Mouse (Mus musculus) Patski (cell line): ENCODE data around the gene Lefty2. TPM values are rescaled to one million over a fixed set of nuclear protein-coding genes. Genes with fewer than 3 reads are reported as not detected.
A peak's percentile ranks its signal among the peaks of the same experiment; 100 is the strongest.

Source experiments
- ATAC-seq: fragments of 100-300 bp; one replicate; pipeline ENCODE4 v1.8.0; 2021
- CTCF ChIA-PET: fragments of 350-600 bp; sonication (Branson Sonifier 250); formaldehyde crosslinking; loops from one replicate; lab custom pipeline; 2022; ENCODE audit warnings: inconsistent platforms; lab: Charles Lee
- POLR2A ChIA-PET: fragments of 350-600 bp; sonication (Branson Sonifier 250); formaldehyde crosslinking; loops from one replicate; lab custom pipeline; 2022; ENCODE audit warnings: antibody characterized with exemption, inconsistent platforms; lab: Charles Lee
- DNase-seq: peaks from one replicate; pipeline ENCODE4 v3.0.0-alpha.2; 2011; ENCODE audit warnings: low read depth, low spot score
- H3K27me3 ChIP-seq: fragments of 371-371 bp; one replicate; pipeline ENCODE4 v1.5.1; 2021
- CTCF ChIP-seq: fragments of 100-300 bp; IDR thresholded peaks from one replicate; pipeline ENCODE4 v1.5.1; 2021
- in situ Hi-C: fragments of 300-500 bp; cut with MboI; formaldehyde crosslinking; loops from 3 replicates; pipeline ENCODE4 v1.11.1; 2018; ENCODE audit warnings: low pct_unique_long_range_greater_than_20kb, mixed read lengths
- polyA plus RNA-seq: library from polyadenylated mRNA; unstranded; gene quantifications from one replicate; pipeline ENCODE4 v1.2.3, GENCODE M21; 2021

The Lefty2 gene
- 0.04 TPM for polyA plus RNA-seq

- no peak for DNase-seq
- no peak for TF ChIP-seq CTCF
- in situ Hi-C loops = no loop called here
- H3K27me3 ChIP-seq = peaks cover 9% of the 10 kb centered on the region
- CTCF ChIA-PET = no interaction called here
- no peak for ATAC-seq
- POLR2A ChIA-PET = no interaction called here
These were observed at the start of gene Lefty2 for GRCm38 (mm10) chr1:180892808-180893207. TSS of gene Lefty2 (plus strand) at chr1:180893108.

- POLR2A ChIA-PET = interaction anchor here (1.0 kb wide), 1 partner anchor 106 kb away, joined by 3 read pairs; no protein-coding TSS in a partner anchor
- H3K27me3 ChIP-seq = no peaks in the 10 kb centered on the region
- DNase-seq (no peak), ATAC-seq (no peak)
- CTCF ChIA-PET = no interaction called here
- in situ Hi-C loops = no loop called here
- no peak for TF ChIP-seq CTCF
These were observed 44.8 kb upstream of the Lefty2 start for GRCm38 (mm10) chr1:180848114-180848510.

DNA sequence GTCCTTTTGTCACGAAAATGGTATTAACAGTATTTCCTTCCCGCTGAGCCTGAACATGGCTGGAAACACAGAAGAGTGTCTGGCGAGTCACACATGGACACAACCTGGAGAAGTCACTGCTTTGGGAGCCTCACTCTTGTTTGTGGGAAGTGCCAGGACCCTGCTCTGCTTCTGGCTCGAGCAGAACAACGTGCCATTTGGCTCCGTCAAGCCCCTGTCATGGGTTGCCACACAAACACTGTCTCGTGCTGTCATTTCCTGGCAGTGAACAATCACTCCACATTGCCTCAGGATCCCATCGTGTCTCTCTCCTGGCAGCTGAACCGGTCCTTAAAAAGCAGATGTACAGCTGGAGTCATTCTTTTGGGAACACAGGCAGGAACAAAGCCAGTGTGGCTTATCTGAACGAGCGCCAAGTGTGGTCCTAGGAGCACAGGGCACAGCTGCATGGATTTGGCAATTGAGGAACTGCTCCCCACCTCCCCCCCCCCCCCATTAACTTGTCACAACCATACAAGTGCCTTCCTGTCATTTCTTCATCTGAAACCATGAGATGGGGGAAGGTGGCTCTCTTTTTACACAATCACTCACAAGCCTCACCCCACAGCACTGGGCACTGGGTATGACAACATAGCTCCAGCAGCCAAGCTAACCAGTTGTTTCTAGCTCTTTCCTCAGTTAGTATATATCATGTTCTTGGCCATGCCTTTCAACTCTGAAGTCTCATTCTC, 44.2 kb upstream of the Lefty2 start:
- H3K27me3 ChIP-seq = no peaks in the 10 kb centered on the region
- POLR2A ChIA-PET = interaction anchor here (0.6 to 4.4 kb wide), 4 partner anchors 9 to 106 kb away, joined by 3 to 20 read pairs (median 3); partner anchors contain the start of gene H3f3a
- in situ Hi-C loops = no loop called here
- CTCF ChIA-PET = interaction anchor here (1.3 to 2.3 kb wide), 2 partner anchors 26 to 34 kb away, joined by 3 to 7 read pairs; no protein-coding TSS in a partner anchor
- TF ChIP-seq CTCF = no peak
- DNase-seq = no peak
- no peak for ATAC-seq

DNA sequence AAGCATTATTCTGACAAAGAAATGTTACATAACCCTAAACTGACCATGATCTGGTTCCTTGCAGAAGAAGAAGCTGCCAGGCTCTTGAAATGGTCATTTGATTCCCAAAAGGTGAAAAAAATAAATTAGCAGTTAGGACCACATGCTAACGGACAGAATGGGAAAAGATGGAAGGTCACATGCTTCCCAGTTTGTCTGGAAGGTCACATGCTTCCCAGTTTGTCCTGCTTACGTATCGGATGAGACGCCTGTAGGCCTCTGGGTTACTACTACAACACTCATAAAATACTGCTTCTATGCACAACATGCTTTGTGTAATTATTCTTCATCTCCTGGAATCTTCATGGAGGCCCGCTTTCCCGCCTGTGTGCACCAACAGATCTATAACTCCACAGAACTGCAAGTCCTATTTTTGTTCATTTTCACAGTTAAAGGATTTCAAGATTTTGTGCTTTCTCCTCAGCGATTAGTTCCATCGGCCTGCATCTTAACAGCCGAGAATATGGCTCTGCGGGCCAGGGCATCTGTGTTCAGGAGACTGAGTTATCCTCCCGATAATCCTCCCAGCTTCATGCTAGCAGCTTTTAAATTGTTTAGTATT, 43.1 kb upstream of the Lefty2 start:
- DNase-seq = no peak
- in situ Hi-C loops = no loop called here
- CTCF ChIA-PET = interaction anchor here (1.3 to 2.3 kb wide), 2 partner anchors 27 to 35 kb away, joined by 3 to 7 read pairs; no protein-coding TSS in a partner anchor
- no peak for ATAC-seq
- no peak for TF ChIP-seq CTCF
- no peaks in the 10 kb centered on the region for H3K27me3 ChIP-seq
- POLR2A ChIA-PET = interaction anchor here (1.1 to 4.4 kb wide), 6 partner anchors 10 to 124 kb away, joined by 3 to 20 read pairs (median 3); partner anchors contain the start of genes Acbd3 and H3f3a

DNA sequence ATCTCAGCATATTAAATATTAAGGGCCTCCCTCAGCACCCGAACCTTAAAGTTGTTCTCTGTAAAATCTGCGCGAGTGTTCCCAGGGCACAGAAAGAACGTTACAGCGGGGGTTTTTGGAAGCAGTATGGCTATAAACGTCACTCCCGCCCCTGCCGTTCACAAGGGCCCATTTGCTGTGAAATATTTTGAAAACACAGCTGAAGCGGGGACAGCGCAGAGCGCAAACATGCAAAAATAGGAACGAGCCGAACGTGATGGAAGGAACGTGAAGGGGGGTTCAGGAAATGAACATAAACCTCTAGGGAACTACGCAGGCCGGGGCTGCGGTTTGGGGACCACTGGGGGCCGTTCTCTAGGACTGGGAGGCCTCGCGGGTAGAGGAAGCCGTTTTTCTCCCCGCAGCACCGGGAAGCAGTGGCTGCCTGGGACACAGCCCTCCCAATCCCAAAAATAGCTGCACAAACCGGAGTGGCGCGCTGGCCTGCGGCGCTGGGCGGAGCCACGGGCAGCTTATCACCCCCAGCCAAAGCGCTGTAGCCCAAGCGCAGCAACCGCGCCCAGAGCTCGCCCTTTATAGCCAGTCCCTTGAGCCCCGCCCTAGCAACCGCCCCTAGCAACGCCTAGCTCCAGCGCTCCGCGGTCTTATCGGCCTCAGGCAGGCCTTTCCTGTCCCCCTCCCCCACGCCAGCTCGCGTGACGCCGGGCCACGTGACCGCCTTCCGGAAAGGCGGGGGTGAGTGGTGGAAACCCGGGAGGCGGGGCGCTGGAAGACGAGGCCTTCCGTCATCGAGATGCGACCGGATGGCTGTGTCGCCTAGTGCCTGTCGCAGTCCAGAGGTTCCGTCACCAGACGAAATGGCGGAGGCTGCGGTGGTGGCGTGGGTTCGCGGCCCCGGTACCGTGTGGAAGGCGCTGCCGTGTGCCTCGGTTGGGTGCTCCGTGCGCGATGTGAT, 42.3 kb upstream of the Lefty2 start, which contains the start of gene Sde2:
TSS of gene Sde2 (plus strand) at position 812 of the 955 bp plus-strand sequence.
- in situ Hi-C loops = no loop called here
- ChIA-PET POLR2A (interaction anchor here (1.1 to 4.4 kb wide), 6 partner anchors 11 to 125 kb away, joined by 3 to 20 read pairs (median 3); partner anchors contain the start of genes Acbd3 and H3f3a), CTCF (interaction anchor here (0.9 to 2.3 kb wide), 2 partner anchors 36 to 73 kb away, joined by 3 to 7 read pairs; no protein-coding TSS in a partner anchor)
- peak; percentile 89 for ATAC-seq
- no peak for TF ChIP-seq CTCF
- DNase-seq = peak; percentile 94
- H3K27me3 ChIP-seq = no peaks in the 10 kb centered on the region

GRCm38 (mm10) chr1:180858763-180859162, 34.1 kb upstream of the Lefty2 start:
- no peak for DNase-seq
- no peaks in the 10 kb centered on the region for H3K27me3 ChIP-seq
- CTCF ChIA-PET = no interaction called here
- ATAC-seq = no peak
- POLR2A ChIA-PET = no interaction called here
- in situ Hi-C loops = no loop called here
- no peak for TF ChIP-seq CTCF

- ChIA-PET POLR2A (interaction anchor here (1.0 kb wide), 1 partner anchor 45 kb away, joined by 3 read pairs; no protein-coding TSS in a partner anchor), CTCF (no interaction called here)
- TF ChIP-seq CTCF = no peak
- no peaks in the 10 kb centered on the region for H3K27me3 ChIP-seq
- in situ Hi-C loops = no loop called here
- ATAC-seq (no peak), DNase-seq (no peak)
These were observed 32.9 kb upstream of the Lefty2 start for GRCm38 (mm10) chr1:180860030-180860429.

GRCm38 (mm10) chr1:180863606-180864005, 29.3 kb upstream of the Lefty2 start:
- ChIA-PET POLR2A (no interaction called here), CTCF (interaction anchor here (0.7 to 2.0 kb wide), 8 partner anchors 8 to 174 kb away, joined by 3 to 7 read pairs (median 4); no protein-coding TSS in a partner anchor)
- H3K27me3 ChIP-seq = no peaks in the 10 kb centered on the region
- no peak for ATAC-seq
- TF ChIP-seq CTCF = peak; percentile 72
- in situ Hi-C loops = no loop called here
- DNase-seq = no peak

DNA sequence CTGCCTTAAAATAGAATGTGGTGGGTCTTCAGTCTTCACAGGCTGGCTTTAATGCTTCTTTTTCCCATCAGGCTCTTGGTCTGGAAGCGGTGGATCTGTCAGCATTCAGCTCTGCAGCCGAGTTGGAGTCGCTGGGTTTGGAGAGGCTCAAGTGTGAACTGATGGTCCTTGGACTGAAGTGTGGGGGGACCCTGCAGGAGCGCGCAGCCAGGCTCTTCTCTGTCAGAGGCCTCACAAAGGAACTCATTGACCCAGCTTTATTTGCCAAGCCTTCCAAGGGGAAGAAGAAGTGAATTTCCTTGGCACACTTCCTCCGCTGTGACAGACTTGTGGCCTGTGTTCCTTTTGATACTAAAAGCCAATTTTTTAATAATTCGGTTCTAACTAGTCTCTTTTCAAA, 26.9 kb upstream of the Lefty2 start:
- POLR2A ChIA-PET = interaction anchor here (1.2 kb wide), 1 partner anchor 53 kb away, joined by 4 read pairs; the partner anchor contains the start of gene H3f3a
- DNase-seq = no peak

More for the DNA sequence above, 26.9 kb upstream of the Lefty2 start:
- in situ Hi-C loops = no loop called here
- TF ChIP-seq CTCF = no peak
- no peak for ATAC-seq
- CTCF ChIA-PET = interaction anchor here (1.4 kb wide), 1 partner anchor 14 kb away, joined by 3 read pairs; no protein-coding TSS in a partner anchor
- H3K27me3 ChIP-seq = no peaks in the 10 kb centered on the region
